Mouse (Mus musculus) c-Kit-positive CD71-negative TER-119-negative erythroid progenitor cells, embryonic 14.5 days (primary cell): ENCODE data around the gene Slc27a4.

ENCODE experiments used
- DNase-seq: peaks from one replicate; pipeline ENCODE4 v3.0.0-alpha.2; 2013; ENCODE audit warnings: low read depth

The Slc27a4 gene

DNA sequence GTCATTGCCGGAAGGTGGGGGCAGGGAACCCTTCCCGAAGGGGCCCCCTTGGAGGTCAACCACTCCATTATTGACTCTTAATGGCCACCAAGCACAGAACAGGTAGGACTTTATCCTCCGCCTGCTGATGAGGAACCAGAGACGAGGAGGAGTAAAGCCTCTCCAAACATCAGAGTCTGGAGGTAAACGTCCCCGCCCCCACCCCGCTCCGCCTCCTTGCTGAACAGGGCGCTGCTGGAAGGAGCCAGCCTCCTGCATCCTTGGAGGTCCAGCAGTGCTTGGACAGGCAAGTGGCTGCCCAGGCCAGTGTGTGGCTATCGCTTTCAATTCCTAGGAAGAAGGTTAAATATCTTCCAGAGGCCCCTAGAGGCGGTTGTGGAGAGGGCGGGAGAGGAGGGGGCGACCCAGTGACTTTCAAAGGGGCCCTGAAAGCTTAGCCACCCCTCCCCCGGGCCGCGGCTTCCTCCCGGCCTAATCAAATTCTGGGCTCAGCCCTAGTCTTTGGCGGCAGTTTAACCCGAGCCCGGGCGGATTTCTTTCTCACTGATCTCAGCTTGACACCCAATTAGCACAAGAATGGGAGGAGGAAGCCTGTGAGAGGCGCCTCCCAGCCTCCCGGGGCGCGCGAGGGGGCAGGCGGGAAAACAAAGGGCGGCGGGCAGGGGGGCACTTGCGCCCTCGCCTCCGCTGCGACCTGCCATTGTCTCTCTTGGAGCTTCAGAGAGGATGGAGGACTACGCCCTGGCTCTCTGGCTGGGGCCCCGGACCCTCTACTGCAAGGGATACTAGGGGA is 17.8 kb downstream of the Slc27a4 start, which contains the start of gene Urm1:
Urm1 (plus strand) TSS at position 51 of the 793 bp plus-strand sequence.
- peak; percentile 58 for DNase-seq

DNA sequence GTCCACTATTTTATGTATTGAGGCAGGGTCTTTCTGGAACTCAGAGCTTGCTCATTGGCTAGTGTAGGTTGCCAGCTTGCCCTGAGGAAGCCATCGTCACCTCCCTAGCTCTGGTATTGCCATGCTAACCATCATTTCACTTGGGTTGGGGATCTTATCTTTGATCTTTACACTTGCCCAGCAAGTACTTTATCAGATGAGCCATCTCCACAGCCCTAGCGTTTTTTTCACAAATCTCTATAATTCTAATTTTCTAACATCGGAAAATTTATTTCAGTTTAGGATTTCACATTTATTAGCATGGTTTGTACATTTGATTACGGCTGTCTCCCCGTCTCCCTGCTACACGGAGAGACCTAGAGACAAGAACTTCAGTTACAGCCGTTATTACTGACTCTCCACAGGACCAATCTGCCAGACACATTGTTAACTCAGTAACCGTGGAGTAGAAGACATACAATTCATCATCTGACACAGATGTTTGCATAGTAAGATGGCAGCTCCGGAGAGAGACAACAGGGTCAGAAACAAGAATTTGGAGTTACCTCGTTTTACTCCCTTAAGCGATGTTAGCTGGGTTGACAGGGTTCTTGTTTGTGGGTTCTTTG is 24.0 kb downstream of the Slc27a4 start:
- no peak for DNase-seq

DNA sequence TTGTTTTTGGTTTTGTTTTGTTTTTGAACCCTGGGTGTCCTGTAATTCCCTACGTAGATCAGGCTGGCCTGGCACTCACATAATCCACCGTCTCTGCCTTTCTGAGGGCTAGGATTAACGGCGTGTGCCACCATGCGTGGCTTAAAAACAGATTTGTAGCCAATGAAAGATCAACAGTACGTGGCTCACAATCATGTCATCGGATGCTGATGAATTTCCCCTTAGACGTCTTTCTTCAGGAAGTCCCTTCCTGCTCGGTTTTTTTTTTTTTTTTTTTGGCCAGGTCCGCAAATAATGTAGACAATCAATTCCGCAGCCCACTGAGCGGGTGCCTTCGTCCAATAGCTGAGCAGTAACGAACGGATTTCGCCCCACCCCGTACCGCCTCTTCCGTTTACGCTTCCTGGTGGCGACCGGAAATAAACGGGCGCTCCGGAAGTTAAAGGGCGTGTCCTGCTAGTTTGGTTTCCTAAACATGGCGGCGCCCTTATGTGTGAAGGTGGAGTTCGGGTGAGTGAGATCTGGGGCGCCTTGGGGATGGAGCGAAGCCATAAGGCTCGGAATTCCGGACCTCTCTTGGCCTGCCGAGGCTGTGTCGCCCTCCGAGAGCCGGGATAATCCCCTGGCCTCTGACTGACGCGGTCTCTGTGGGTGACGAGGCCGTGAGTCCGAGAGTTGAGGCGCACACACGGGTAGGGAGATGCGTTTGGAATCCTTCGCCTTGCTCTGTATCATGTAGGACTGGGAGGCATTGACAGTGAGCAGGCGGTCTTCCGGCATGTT is 24.7 kb downstream of the Slc27a4 start:
- DNase-seq, result peak; percentile 95

DNA sequence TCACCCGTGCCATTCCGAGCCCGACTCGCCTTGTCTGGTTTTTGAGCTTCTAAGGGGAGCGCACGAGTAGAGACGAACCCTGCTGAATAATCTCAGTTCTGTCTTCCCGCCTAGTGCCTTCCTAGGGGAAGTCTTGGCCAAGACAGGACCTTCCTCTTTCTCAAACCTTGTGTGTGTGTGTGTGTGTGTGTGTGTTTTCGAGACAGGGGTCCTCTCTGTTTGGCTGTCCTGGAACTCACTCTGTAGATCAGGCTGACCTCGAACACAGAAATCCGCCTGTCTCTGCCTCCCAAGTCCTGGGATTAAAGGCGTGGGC is 25.2 kb downstream of the Slc27a4 start:
- DNase-seq, result no peak

DNA sequence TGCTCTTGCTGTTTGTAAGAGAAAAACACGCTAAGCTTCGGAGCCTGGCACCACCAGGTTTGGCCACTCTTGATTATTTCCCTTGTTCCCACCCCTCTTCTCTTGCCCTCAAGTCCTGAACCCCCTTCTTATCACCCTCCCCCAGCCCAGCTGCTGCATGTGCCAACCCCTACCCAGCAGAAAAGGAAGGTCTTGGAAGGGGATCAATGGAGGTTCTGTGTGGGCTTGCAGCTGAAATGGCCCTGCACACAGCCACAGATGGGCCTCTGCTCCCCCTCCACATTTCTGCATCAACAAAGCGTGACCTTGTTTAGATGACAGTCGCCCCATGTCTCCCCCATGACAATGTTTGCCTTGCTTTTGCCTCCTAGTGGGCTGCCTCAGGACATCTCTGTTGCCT is 28.7 kb downstream of the Slc27a4 start:
- no peak for DNase-seq

DNA sequence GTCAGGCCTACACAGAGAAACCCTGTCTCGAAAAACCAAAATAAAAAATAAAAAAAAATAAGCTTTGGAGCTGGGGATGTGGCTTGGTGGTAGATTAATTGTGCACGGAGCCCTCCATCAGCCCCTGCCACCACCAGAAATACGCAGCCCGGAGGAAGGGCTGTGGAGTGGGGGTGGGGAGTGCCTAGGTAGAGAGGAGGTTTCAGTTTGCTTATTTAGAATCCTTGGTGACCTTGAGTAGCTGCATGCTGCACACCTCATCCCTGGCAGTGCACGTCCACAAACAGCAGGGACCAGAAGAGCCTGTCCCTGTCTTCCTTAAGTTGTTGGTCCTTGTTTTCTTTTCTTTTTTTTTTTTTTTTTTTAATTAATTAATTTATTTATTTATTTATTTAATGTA is 31.4 kb downstream of the Slc27a4 start:
- DNase-seq, result no peak

DNA sequence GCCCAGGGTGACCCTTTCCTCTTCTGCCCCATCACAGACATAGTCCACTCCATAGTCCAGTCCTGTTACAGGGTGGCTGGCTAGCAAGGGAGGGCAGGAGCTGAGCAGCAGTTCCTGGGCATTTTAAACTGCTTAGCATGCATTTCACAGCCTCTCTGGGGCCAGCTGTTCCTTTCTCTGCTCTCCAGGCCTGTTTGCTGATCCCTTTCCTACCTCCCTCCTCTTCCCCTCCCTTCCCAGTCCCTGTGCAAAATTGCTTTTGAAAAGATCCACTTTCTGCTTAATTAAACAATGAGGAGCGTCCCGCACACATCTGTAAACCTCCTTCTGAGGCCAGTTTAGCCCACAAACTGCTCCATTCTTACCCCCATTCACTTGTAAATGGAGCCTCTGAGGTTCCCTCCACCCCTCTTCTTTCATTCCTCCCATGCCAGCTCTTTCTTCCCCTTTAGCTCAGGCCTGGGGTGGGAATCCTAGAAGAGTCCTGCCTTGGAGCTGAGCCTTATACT is 33.0 kb downstream of the Slc27a4 start:
- no peak for DNase-seq

DNA sequence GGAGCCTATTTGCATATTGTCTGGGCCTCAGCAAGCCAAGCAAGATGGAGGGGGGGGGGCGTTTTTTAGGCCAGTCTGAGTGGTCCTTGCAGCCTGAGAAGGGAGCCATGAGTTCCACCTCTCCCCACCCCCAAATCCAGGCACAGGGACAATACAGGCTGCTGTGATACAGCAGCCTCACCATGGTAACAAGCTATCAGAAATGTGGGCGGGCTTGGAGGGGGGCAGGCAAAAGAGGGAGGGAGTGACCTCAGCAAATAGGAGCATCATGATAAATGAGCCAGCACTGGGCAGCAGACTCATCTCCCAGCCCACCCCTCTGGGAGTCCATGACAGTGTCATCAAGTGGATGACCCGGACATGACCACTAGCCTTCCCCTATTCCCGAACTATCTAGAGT is 37.0 kb downstream of the Slc27a4 start:
- DNase-seq, result no peak

DNA sequence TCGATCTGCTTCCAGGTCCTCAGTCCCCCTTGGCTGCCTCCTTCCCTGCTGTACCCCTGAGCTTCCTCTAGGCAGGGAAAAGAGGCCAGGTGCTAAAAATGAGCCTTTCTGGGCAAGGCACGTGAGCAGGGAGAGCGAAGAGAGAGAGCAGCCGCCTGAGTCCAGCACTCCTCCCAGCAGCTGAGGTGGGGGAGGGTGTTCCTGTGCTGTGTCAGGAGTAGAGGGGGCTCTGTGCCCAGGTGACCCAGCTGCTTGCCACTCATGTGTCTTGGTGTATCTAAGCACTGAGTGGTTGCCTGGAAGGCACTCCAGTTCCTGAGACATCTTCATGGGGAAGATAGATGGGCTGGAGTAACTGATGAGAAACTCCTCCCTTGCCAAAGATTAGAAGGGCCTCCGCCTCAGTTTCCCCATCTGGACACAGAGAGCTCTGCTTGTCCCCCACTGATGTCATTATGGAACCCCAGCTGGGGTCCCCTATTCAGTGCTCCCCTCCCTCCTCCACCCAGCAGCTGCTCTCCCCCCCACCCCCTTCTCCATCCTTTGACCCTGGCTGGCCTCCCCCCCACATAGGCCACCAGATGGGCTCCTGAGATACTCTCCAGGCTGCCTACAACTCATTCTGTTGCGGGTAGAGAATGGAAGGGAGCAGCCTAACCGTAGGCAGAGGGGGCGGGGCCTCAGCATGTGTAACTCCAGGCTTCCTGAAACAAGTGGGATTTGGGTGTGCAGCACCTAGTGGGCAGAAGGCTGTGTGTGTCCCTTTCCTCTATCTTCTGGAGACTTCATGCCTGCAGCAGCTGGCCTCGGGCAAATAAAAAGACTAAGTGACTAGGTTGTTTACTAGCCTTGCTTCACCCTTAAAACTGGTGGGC is 41.0 kb downstream of the Slc27a4 start:
- no peak for DNase-seq

DNA sequence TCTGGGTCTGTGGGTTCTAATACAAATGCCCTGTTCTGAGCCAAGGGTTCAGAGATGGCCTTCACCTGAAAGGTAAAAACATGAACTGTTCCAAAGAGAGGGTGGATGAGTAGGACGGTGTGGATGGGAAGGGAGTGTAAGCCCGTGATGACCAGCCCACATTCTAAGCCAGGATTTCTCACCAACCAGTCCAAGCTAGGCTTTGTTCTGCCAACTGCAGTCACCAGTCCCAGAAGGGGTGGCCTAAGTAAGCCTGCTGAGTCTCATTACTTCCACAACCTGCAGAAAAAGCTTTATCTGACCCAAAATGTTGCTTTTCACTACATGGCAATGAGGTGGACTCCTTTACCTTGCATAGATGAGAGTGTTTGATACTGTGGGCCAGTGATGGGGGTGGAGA is 41.7 kb downstream of the Slc27a4 start:
- DNase-seq, result no peak

DNA sequence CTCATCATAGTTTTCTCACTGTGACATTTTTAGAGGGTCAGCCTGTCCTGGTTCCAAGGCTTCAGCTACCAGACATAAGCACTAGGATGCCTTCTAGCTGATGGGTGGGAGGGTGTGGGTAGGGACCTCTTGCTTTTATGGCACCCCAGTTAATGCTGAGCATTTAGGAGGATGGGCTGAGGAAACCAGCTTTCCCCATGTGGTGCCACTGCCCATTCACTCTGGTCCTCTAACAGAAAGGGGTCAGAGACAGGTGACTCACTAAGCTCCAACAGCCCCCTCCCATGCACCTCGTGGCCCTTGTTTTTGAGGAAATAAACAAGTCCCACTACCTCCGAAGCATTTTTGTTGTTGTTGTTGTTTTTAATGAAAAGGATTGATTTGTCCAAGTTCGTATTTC is 42.2 kb downstream of the Slc27a4 start:
- DNase-seq, result no peak

DNA sequence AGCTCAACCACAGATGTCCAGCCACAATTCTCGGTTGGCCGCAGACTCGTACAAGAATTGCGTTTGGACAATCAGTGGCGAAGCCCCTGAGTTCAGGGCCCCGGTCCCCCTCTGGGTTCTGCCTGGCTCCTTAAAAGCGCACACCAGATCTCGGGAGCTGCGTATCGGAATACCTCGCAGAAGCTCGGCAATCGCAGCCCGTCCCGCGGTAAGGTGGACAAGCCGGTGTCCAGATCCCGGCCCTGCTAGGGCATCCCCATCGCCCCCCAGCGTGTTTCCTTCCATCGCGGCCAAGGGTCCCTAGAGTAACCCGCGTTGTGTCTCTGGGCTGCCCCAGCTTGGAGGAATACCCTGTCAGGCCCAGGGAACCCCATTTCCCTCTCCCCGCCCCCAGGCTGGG is 43.2 kb downstream of the Slc27a4 start:
- no peak for DNase-seq

DNA sequence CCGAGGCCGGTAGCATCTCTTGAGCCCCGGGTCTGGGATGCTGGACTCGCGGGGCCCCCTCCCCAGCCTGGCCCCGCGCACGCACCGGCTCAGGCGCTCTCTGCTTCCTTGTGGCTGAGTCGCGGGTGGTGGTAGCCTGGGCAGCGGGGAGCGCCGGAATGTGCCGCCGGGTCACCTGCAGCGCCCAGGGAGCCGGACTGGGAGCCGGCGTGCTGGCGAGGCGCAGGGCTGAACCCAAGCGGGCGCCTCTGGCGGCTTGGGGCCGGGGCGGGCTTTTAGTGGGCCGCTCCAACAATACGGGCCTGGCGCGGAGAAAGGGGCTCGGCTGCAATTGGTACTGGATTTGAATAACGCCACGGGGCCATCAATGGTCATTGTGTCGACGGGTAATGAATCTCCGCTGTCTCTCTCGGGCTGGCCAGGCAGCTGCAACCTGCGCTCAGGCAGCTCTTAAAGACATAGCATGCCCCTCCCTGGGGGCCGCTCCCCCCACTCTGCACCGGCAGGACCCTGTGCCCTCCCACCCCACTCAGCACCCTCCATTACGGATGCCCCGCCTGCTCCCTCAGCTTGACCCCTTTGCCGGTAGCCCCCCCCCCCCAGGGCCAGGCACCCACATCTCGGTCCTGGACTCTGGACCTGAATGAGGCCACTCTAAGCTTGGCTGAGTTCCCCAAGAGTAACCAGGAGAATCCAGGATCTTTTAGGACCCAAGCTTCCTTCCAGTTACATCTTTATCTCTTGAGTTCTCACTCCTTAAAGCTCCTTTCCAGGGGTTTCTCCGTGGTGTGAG is 43.8 kb downstream of the Slc27a4 start:
- DNase-seq, result no peak

DNA sequence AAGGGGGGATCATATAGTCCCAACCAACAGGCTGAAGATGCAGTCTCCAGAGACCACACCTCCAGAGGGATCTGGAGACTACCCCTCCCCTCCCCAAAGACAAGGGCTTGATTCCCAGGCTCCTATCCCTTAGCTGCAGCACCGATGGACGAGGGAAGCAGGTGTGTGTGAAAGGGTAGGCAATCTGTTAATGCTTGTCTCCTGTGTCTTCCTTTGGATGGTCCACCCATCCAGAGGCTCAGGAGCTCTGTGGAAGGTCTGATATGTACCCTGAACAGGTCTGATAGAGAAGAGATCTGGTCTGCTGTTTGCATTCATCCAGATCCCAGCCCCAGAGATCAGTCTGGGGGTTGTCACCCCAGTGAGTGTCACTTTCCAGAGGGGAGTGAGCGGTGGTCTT is 44.5 kb downstream of the Slc27a4 start:
- no peak for DNase-seq

DNA sequence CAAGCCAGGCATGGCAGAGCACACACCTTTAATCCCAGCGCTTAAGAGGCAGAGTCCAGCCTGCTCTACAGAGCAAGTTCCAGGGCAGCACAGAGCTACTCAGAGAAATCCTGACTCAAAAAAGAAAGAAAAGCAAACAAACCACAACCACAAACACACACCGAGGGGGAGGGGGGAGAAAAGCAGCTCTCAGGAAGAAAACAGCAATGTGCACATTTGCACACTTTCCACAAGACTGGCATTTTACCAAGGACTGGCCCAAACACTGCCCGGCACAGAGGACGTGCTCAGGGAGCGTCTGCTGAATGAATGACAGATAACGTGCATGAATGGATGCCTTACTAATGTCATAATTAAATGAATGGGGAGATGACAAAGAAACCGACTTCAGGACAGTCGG is 46.6 kb downstream of the Slc27a4 start:
- no peak for DNase-seq

DNA sequence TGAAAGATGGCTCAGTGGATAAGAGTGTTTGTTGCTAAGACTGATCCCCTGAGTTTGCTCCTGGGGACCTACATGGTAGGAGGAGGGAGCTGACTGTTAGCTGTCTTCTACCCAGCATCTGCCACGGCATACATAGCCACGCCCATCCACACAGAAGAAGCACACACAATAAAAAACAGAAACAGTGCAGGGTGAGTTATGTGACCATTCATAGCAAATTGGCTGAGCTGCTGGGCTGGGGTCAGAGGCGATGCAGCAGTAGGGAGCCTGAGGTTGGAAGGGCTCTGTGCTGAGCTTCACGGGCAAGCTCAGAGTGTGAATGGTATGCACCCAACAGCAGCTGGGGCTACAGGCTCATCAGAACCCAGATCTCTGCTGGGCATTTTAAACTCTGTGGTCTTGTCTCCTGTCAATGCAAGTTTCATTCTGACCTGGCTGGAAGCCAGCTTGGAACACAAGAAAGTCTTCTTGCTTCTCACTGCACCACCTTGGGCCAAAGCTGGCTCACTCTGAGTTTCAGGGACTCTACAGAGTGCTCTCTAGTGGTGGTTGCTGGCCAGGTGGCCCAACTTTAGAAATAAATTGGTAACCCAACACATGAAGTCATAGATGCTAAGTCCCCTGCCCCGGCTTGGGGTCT is 47.5 kb downstream of the Slc27a4 start:
- DNase-seq, result no peak

DNA sequence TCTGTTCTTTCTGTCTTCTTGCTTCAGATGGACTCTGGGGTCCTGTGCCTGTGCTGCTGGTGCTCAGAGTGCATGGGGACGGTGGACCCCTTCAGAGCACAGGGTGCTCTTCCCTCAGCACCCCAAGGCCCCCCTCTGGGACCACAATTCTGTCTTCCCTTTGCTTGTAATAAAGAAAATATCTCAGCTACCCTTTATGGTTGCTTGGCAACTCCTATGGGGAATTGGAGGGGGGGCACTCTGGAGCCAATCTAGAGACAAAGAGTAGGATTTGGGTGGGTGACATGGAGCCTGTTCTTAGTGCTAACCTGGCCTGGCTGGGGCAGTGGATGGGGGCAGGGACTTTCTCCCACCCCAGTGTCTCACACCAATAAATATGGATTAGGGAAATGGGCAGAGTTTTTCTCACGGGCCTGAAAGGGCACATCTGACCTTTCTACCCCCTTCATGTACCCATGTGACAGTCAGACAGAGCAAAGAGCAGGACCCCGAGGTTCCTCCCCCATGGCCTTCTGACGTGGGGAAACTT is 50.6 kb downstream of the Slc27a4 start:
- DNase-seq, result no peak

DNA sequence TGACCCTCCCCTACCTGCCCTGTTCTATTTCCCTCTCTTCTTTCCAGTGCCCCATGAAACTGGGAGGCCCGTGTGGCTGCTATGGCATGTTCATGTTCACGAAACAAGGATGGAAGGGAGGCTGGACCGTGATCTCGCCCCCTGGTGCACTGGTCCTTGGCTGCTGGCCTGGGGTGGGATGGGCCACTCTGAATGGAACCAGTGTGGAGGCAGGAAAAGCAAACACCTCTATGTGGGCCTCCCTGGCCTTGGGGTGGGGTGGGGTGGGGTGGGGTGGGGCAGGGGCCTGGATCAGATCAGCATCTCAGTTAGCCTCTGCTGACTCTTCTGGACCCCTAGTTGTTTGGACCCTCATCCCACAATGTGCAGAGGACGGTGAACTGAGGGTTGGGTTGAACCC is 51.3 kb downstream of the Slc27a4 start:
- no peak for DNase-seq

DNA sequence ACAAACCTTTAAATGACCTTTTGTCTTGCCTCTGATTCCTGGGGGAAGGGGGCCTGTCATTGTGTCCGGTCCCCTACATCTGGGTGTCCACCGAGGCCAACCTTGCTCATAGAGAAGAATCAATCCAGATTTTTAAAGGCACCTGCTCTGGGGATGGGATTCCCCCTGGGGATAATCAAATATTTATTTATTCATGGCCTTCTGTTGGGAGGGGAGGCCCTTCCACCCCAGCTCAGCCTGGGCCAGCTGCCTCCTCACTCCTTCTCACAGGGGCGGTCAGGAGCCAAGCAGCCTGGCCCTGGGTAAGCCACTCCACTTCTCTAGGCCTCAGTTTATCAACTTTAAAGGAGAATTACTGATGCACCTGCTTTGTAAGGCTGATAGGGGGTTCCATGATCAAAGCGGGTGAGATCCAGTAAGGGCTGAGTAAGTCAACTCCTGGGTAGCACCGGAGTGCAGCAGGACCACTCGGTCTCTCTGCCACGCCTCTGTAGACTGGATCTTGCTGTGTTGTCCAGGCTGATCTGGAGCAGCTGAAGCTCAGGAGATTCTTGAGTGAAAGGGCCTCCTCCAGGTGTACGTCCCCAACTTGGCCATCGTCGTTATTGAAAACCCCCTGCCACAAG is 53.3 kb downstream of the Slc27a4 start:
- DNase-seq, result no peak
